Mouse (Mus musculus): ENCODE measurements around the gene Zmynd15. TPM values are rescaled to one million over a fixed set of nuclear protein-coding genes. Genes with fewer than 3 reads are reported as not detected.

Zmynd15 gene
- total RNA-seq, 2 experiments from 2014 or later = 0.36 to 0.44 TPM

DNA sequence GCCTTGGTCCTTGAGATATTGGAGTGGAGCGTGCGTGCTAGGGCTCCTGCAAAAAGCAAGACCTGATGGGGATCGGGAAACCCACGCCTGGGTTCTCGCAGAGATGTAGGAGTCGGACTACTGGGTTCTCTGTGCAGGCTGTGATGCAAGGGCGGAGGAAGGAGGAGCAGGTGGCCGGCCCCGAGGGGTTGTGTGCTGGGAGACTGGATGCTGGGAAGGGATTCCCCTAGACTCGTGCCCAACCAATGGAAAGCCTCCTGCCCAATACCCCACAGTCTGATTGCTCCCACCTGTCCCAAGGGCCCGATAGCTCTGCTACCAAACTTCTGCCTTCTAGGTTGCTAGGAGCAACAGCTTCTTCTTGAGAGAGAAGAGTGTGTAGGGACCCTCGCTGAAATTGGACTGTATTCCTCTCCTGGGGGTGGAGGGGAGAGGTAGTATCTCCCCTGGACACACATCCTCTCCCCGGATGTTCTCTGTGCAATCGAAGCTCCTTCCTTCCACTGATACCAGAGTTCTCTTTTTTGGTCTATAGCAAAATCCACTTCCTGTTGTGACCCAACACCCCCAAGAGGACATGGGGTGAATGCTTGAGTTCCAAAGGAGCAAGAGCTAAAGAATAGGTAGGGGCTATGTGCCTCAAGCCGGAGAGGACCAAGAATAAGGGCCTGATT lies 26.2 kb upstream of the Zmynd15 start:
- no peak for TF ChIP-seq CTCF (IDR thresholded peaks at IDR 0.05)
- intact Hi-C loops (cut with DNase I) = loop anchor here (1.0 to 5.0 kb wide), 4 partner anchors 18 to 324 kb away; partner anchors contain the start of genes Med11, Pelp1 and Tm4sf5
- Histone ChIP-seq H3K27ac (peak overlapping the region; percentile 90), H3K4me3 (peak overlapping the region; percentile 99)
- no peak for DNase-seq (ENCODE audit: extremely low spot score in 1 of 2, low spot score in 2 of 2)

DNA sequence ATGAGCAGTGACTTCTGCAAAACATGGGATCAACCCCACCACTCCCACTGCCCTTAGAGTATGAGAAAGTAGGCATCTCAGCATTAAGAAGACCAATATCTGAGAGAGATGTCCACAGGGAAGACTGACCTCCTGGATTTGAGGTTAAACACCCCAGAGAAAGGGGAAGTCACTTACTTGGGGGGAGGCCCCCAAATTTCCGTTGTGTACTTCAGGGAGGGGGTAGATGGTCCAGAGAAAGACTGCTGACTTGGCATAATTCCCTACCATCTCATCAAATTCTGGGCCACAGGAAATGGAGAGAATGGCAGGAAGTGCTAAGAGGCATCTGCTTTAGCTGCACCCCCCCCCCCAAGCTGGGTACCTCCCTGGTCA lies 25.7 kb upstream of the Zmynd15 start:
- intact Hi-C loops (cut with DNase I) = loop anchor here (1.0 to 5.0 kb wide), 4 partner anchors 18 to 324 kb away; partner anchors contain the start of genes Med11, Pelp1 and Tm4sf5
- TF ChIP-seq CTCF (IDR thresholded peaks at IDR 0.05) = no peak
- DNase-seq (ENCODE audit: extremely low spot score in 1 of 2, low spot score in 2 of 2) = no peak
- Histone ChIP-seq H3K27ac (no peak overlapping the region), H3K4me3 (peak overlapping the region; percentile 99)

DNA sequence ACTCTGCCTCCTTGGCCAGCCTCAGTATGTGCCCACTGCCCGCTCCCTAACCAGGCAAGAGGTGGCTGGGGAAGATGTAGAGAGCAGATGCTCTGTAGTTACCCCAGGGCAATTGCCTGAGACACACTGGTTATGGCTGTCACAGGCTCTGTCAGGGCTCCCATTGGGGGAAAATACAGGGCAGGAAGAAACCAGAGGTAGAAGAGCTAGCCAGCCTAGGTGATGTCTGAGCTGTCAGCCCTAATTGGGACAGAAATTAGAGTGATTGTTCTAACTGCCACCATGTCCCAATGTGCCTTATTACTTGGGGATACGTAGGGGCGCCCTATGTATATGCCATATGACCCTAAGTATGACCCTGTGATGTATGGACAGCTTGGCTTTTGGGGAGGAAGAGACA lies 25.3 kb upstream of the Zmynd15 start:
- intact Hi-C loops (cut with DNase I) = loop anchor here (1.0 to 5.0 kb wide), 4 partner anchors 17 to 323 kb away; partner anchors contain the start of genes Med11, Pelp1 and Tm4sf5
- no peak for DNase-seq (ENCODE audit: extremely low spot score in 1 of 2, low spot score in 2 of 2)
- Histone ChIP-seq H3K27ac (no peak overlapping the region), H3K4me3 (no peak overlapping the region; the same call in 1 of the 2 replicates)
- no peak for TF ChIP-seq CTCF (IDR thresholded peaks at IDR 0.05)

DNA sequence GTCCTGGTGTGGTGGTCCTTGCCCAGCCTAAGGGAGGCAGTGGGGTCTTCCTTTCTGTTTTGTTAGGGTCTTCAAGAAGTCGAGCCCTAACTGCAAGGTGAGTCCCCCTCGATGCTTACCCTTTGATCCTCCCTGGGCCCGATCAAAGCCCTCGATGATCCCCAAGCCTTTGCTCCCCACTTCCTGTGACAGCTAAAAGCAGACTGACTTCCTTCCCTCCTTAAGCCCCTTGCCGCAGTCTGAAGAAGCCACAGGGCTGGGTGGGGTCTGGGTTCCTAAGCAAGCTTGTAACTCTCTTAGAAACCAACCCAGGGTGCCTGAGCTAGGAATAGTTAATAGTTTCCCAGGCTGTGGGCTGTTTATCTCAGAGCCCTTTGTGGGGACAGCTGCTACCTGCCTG lies 23.8 kb upstream of the Zmynd15 start:
- intact Hi-C loops (cut with DNase I) = no loop called here
- DNase-seq (ENCODE audit: extremely low spot score in 1 of 2, low spot score in 2 of 2) = no peak
- no peak for TF ChIP-seq CTCF (IDR thresholded peaks at IDR 0.05)
- Histone ChIP-seq H3K4me3 (no peak overlapping the region), H3K27ac (no peak overlapping the region)

DNA sequence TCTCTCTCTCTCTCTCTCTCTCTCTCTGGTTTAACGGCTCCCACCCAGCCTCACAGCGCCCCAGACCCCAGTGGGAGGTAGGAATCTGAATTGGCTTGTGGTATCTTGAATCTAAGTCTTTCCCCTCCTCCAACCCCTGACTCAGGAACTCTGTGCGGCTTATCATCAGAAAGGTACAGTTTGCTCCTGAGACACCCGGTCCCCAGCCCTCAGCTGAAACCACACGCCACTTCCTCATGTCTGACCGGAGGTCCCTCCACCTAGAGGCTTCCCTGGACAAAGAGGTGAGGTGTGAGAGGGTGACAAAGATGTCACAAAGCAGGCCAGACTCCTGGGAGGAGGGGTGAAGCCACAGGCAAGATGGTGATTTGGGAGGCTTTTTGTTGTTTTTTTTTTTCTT lies 21.8 kb upstream of the Zmynd15 start:
- Histone ChIP-seq H3K27ac (no peak overlapping the region), H3K4me3 (no peak overlapping the region)
- intact Hi-C loops (cut with DNase I) = no loop called here
- DNase-seq (ENCODE audit: extremely low spot score in 1 of 2, low spot score in 2 of 2) = no peak
- no peak for TF ChIP-seq CTCF (IDR thresholded peaks at IDR 0.05)

DNA sequence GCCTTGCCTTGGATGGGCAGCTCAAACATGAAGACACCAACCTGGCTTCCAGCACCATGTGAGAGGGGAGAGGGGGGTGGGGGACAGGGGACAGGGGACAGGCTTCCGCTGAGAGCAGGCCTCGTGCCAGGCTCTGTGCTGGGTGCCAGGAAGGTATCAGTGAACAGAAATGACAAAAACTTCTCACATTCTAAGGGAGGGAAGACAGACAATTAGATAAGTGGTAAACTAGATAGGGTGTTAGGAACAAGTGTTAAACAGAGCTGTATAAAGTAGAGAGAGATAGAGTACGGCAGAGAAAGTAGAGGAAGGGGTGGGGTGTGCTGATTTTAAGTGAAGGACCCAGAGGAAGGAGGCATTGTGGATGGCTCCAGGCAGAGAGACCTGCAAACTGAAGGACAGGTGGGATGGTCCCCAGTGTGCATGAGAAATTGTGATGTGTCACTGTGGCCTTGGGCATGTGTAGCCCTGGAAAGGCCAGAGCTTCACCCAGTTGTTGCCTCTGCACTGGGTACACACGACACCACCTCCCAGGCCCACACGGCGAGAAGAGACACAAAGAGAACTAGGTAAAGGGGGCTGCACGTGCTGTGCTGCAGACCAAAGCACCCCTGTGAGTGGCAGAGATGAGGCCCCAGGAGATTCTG lies 20.4 kb upstream of the Zmynd15 start:
- Histone ChIP-seq H3K4me3 (no peak overlapping the region), H3K27ac (no peak overlapping the region)
- intact Hi-C loops (cut with DNase I) = no loop called here
- no peak for DNase-seq (ENCODE audit: extremely low spot score in 1 of 2, low spot score in 2 of 2)
- no peak for TF ChIP-seq CTCF (IDR thresholded peaks at IDR 0.05)

DNA sequence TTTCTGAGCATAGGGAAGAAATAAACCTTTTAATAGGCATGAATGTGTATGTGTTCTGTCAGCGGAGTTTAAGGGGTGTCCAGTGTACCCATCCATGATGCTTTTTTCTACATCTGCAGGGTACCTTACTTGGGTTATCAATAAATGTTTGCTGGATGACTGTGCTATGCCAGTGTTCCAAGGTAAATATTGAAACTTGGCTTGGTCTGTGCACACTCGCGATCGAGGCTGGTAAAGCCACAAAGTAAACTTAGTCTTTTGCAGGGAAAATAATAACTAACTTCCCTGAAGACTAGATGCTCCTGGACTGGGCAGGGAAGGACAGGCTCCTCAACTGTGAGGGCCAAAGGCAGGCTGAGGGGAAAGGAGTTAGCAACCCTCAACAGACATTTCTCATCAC lies 18.6 kb upstream of the Zmynd15 start:
- H3K4me3 ChIP-seq = no peak overlapping the region
- intact Hi-C loops (cut with DNase I) = no loop called here
- no peak for TF ChIP-seq CTCF (IDR thresholded peaks at IDR 0.05)
- H3K27ac ChIP-seq = no peak overlapping the region
- DNase-seq (ENCODE audit: extremely low spot score in 1 of 2, low spot score in 2 of 2) = no peak

DNA sequence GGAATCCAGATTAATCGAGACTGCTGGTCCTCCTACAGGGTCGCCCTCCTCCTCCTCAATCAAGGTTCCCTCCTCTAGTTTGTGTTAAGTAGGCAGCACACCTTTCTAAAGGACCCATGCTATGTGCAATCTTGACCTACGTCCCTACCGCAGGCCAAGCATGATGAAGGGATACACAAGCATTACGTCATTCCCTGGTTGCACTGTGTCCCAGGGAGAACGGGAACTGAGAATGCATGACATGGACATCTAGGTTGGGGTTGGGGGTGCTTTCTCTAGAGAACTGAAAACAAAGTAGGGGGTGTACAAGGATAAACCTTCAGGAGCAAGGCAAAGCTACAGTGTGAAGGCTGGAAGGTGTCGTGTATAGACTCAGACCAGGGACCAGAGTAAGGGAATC lies 17.4 kb upstream of the Zmynd15 start:
- no peak overlapping the region for H3K27ac ChIP-seq
- intact Hi-C loops (cut with DNase I) = no loop called here
- TF ChIP-seq CTCF (IDR thresholded peaks at IDR 0.05) = no peak
- no peak for DNase-seq (ENCODE audit: extremely low spot score in 1 of 2, low spot score in 2 of 2)
- no peak overlapping the region for H3K4me3 ChIP-seq

DNA sequence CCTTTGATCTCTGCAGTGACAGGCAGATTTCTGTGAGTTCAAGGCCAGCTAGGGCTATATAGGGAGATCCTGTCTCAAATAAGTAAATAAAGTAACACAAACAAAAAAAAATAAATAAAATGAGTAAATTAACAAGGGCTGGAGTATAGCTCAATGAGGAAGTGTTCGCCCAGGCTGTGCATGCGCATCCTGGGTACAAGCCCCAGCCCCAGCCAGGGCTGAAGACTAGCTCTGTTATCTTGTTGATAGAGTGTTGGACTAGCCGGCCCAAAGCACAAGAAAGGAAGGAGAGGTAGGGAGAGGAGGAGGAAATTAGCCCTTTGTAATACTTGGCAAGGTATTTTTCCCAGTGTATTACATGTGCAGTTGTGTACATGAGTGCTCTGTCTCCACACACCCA lies 15.3 kb upstream of the Zmynd15 start:
- no peak for TF ChIP-seq CTCF (IDR thresholded peaks at IDR 0.05)
- Histone ChIP-seq H3K27ac (no peak overlapping the region), H3K4me3 (no peak overlapping the region)
- no peak for DNase-seq (ENCODE audit: extremely low spot score in 1 of 2, low spot score in 2 of 2)
- intact Hi-C loops (cut with DNase I) = no loop called here

DNA sequence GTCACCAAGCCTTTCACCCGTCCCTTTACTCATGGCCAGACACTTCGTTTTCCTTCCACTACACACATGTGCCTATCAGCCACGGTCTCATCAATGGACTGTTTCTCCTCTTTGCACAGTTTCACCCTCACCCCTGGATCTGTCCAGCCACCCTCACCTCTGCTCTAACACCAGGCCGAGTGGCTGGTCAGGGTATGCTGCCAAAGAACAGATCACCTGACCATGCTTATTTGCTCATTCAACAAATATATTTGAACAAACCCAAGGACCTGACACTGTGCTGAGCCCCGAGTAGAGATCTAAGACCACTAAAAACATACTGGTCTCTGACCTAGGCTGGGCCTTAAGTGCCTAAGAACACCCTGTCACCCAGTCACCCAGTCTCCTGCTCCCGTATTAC lies 14.6 kb upstream of the Zmynd15 start:
- no peak for DNase-seq (ENCODE audit: extremely low spot score in 1 of 2, low spot score in 2 of 2)
- no peak for TF ChIP-seq CTCF (IDR thresholded peaks at IDR 0.05)
- no peak overlapping the region for H3K4me3 ChIP-seq
- H3K27ac ChIP-seq = no peak overlapping the region
- intact Hi-C loops (cut with DNase I) = no loop called here

DNA sequence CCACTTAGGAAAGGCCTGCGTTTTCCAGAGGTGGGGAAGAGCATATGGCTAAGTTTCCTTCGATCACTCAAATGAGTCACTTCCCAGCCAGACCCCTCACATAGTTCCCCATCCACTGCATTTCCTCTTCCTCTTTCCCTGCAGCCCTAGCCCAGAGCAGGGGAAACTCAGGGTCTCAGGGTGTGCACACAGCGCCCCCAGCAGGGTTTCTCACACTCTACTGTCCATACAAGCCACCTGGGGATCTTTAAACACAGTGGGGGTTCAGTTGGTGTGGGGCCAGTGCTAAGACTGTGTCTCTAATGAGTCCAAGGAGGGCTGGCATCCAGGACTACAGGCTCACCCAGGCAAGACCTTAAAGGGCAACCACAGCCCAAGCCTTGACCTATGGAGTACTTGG lies 12.5 kb upstream of the Zmynd15 start:
- Histone ChIP-seq H3K27ac (no peak overlapping the region), H3K4me3 (no peak overlapping the region)
- TF ChIP-seq CTCF (IDR thresholded peaks at IDR 0.05) = peak; percentile 8
- intact Hi-C loops (cut with DNase I) = no loop called here
- DNase-seq (ENCODE audit: extremely low spot score in 1 of 2, low spot score in 2 of 2) = no peak

DNA sequence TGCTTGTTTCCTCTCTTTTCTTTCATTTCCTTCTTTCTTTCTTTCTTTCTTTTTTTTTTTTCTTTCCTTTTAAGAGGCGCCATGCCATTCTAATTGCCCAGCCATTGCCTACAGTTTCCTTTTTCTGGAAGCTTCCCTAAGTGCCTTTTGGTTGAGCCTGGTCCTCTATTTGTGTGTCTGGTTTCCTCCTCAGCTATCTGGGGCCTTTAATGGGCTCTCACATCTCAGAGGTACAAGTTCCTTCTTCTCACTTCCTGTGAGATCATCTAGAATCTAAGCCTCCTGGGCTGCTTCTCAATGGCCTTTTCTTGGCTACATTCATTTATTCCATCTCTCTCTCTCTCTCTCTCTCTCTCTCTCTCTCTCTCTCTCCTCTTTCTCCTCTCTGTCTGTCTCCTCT lies 11.9 kb upstream of the Zmynd15 start:
- no peak for TF ChIP-seq CTCF (IDR thresholded peaks at IDR 0.05)
- intact Hi-C loops (cut with DNase I) = no loop called here
- Histone ChIP-seq H3K4me3 (no peak overlapping the region), H3K27ac (no peak overlapping the region)
- DNase-seq (ENCODE audit: extremely low spot score in 1 of 2, low spot score in 2 of 2) = no peak

DNA sequence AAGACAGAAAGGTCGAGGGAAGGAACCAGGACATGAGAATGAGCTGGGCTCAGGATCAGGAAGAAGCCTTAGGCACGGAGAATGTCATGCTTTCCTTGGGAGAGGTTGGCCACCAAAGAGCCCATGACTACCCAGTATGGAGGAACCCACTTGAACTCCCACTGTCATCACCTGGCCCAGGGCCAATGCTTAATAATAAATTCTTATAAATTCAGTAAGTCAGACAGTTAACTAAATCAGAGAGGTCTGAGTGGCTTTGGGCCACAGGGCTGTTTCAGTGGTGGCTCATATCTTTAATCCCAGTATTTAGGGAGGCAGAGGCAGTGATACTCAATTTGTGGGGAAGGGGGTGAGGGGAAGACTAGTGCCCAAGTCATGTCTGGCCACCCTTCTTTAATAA lies 8.3 kb upstream of the Zmynd15 start:
- DNase-seq (ENCODE audit: extremely low spot score in 1 of 2, low spot score in 2 of 2) = no peak
- TF ChIP-seq CTCF (IDR thresholded peaks at IDR 0.05) = no peak
- intact Hi-C loops (cut with DNase I) = loop anchor here (1.0 kb wide), 1 partner anchor 18 kb away; no protein-coding TSS in a partner anchor
- Histone ChIP-seq H3K27ac (no peak overlapping the region), H3K4me3 (no peak overlapping the region)

Measured in left cerebral cortex, adult 2 months (tissue).